In the genomic region with DNA sequence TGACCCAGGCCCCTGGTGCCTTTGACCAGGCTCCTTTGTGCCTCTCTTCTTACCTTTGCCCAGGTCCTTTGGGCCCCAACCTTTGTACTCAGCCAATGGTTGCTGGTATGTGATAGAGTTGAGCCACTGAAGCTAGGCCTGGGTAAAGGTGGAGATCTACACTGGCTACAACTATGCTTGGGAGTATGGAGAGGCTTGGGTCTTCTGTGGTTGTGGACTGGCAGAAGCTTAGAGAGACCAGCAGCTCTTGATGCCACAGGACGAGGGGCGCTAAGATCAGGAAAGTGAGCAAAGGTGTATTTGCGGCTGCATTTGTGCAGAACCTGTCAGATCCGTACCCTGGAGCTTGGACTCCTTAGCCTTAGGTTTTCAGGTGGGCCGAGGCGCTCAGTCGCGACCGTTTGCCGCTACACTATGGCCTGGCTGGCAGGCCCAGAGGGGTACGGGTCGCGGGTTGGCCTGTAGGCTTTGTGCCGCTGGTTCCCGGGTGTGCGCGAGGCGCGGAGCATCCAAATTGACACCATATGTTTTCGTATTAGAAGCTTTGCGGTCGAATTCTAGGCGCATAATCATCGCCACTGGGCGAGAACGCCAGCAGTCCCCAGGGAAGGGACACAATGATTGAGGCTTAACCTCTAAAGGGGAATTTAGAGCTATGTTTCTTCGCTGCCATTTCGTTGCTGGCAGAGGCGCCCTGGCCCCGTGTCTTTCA, we compare ENCODE assay signal across 9 mouse cellular contexts. TPM values are rescaled to one million over a fixed set of nuclear protein-coding genes. Genes with fewer than 3 reads are reported as not detected.
DNase-seq lines count a peak whose midpoint lies in the region; ATAC-seq and TF ChIP-seq lines count a peak whose summit lies in the region.
"Had no signal": no experiment of that assay in that cellular context is flagged by ENCODE, and none has a peak within 500 bp of the region (broad histone marks: within the 10 kb centered on the region; RNA-seq: fewer than 3 reads in every experiment).

No protein-coding gene starts in this region.

- peaks cover 53% of the 10 kb centered on the region for H3K36me3 ChIP-seq in G1E (replicated peaks)
- H3K36me3 ChIP-seq in forebrain, embryonic 16.5 days (ENCODE audit: control insufficient read depth, insufficient read depth) = no peaks in the 10 kb centered on the region
- H3K36me3 ChIP-seq in midbrain, embryonic 12.5 days = no peaks in the 10 kb centered on the region
- no peaks in the 10 kb centered on the region for H3K36me3 ChIP-seq in liver, postnatal 0 days (replicated peaks; ENCODE audit: insufficient read depth, low read length)

- H3K9me3 ChIP-seq in G1E (replicated peaks) = no peaks in the 10 kb centered on the region
- H3K9me3 ChIP-seq in forebrain, embryonic 16.5 days (ENCODE audit: control insufficient read depth, low read length) = no peaks in the 10 kb centered on the region
- H3K9me3 ChIP-seq in midbrain, embryonic 12.5 days = no peaks in the 10 kb centered on the region
- no peaks in the 10 kb centered on the region for H3K9me3 ChIP-seq in liver, postnatal 0 days (ENCODE audit: low read length)

- no peak for TF ChIP-seq CTCF in G1E (IDR thresholded peaks at IDR 0.05; ENCODE audit: low read depth, low read length)
- no peak for TF ChIP-seq CTCF in liver, postnatal 0 days (IDR thresholded peaks at IDR 0.05; ENCODE audit: low read depth)

- peak overlapping the region; percentile 41 for H3K4me2 ChIP-seq in forebrain, embryonic 16.5 days (ENCODE audit: low read length)
- peak overlapping the region; percentile 59 for H3K4me2 ChIP-seq in midbrain, embryonic 12.5 days (replicated peaks)
- no peak overlapping the region for H3K4me2 ChIP-seq in liver, postnatal 0 days (ENCODE audit: low read depth, low read length)

- 8% methylated on average over 30 of the region's 30 CpGs for WGBS in forebrain, embryonic 16.5 days
- under 1% methylated on average over 30 of the region's 30 CpGs for WGBS in midbrain, embryonic 12.5 days
- 3% methylated on average over 30 of the region's 30 CpGs for WGBS in liver, postnatal 0 days (ENCODE audit: insufficient replicate concordance)

- H3K4me3 ChIP-seq in G1E (ENCODE audit: low read depth, low read length) = peak overlapping the region; percentile 65; the same call in 1 of the 2 replicates
- H3K4me3 ChIP-seq in forebrain, embryonic 16.5 days (replicated peaks; ENCODE audit: low read length) = peak overlapping the region; percentile 33
- H3K4me3 ChIP-seq in midbrain, embryonic 12.5 days = peak overlapping the region; percentile 54
- no peak overlapping the region for H3K4me3 ChIP-seq in liver, postnatal 0 days (ENCODE audit: low read depth, low read length)
- H3K4me3 ChIP-seq: heart, adult 2 months had no signal

- H3K27me3 ChIP-seq in G1E (ENCODE audit: insufficient read depth, low read length) = no peaks in the 10 kb centered on the region
- H3K27me3 ChIP-seq in forebrain, embryonic 16.5 days (replicated peaks; ENCODE audit: control insufficient read depth, insufficient read depth, low read length) = peaks cover 26% of the 10 kb centered on the region
- H3K27me3 ChIP-seq in midbrain, embryonic 12.5 days = peaks cover 91% of the 10 kb centered on the region
- H3K27me3 ChIP-seq in liver, postnatal 0 days (ENCODE audit: insufficient read depth, low read length) = peaks cover 95% of the 10 kb centered on the region

- ATAC-seq in G1E (ENCODE audit: extremely low read depth, insufficient number of reproducible peaks, low FRiP score, poor library complexity, severe bottlenecking) = no peak
- ATAC-seq in forebrain, embryonic 16.5 days = peak; percentile 18; the same call in 1 of the 2 replicates
- ATAC-seq in midbrain, embryonic 12.5 days (ENCODE audit: low FRiP score, low read depth) = no peak
- ATAC-seq in liver, postnatal 0 days = no peak

- peaks cover 62% of the 10 kb centered on the region for H3K4me1 ChIP-seq in G1E (ENCODE audit: insufficient read depth, low read depth, low read length)
- peaks cover 48% of the 10 kb centered on the region for H3K4me1 ChIP-seq in forebrain, embryonic 16.5 days (replicated peaks; ENCODE audit: control insufficient read depth, insufficient read depth, low read length)
- H3K4me1 ChIP-seq in midbrain, embryonic 12.5 days = peaks cover 42% of the 10 kb centered on the region
- peaks cover 5% of the 10 kb centered on the region for H3K4me1 ChIP-seq in liver, postnatal 0 days (ENCODE audit: insufficient read depth)

- H3K9ac ChIP-seq in forebrain, embryonic 16.5 days (replicated peaks; ENCODE audit: low read depth, low read length) = peak overlapping the region; percentile 36
- H3K9ac ChIP-seq in midbrain, embryonic 12.5 days (replicated peaks) = peak overlapping the region; percentile 46; the same call in 1 of the 2 replicates
- no peak overlapping the region for H3K9ac ChIP-seq in liver, postnatal 0 days (replicated peaks)

- no peak for DNase-seq in G1E (ENCODE audit: low spot score)
- peak; percentile 67 for DNase-seq in cerebellum, adult 9-11 months
- DNase-seq in liver, postnatal 0 days = no peak
- DNase-seq in adrenal gland, adult 2 months = no peak
- DNase-seq in right cerebral cortex, postnatal 25 days = no peak
- DNase-seq: lung, postnatal 36 days had no signal

- peak overlapping the region; percentile 69 for H3K27ac ChIP-seq in forebrain, embryonic 16.5 days (ENCODE audit: low read length)
- peak overlapping the region; percentile 71 for H3K27ac ChIP-seq in midbrain, embryonic 12.5 days (replicated peaks)
- no peak overlapping the region for H3K27ac ChIP-seq in liver, postnatal 0 days (ENCODE audit: low read depth)
- H3K27ac ChIP-seq: heart, adult 2 months had no signal

- TF ChIP-seq EP300 in liver, postnatal 0 days (IDR thresholded peaks at IDR 0.05; ENCODE audit: low read depth) = no peak

RNA-seq across cellular contexts. Expression of a gene that starts 12.5 kb away (rescaled TPM):
- total RNA-seq in G1E (2014; fragmentation: Nextera tagmentation) (98.2 and 117 TPM in 2 replicates), G1E (2017) (67.3 and 71.0 TPM in 2 replicates)
- 36.4 and 37.9 TPM in 2 replicates for polyA plus RNA-seq in G1E (2012)
- polyA plus RNA-seq in forebrain, embryonic 16.5 days (2015; fragmentation: Nextera tagmentation; extraction: Ambion mirVana) = 39.9 and 42.2 TPM in 2 replicates
- 21.5 and 74.8 TPM in 2 replicates for polyA plus RNA-seq in midbrain, embryonic 12.5 days (2016; fragmentation: Nextera tagmentation; extraction: Ambion mirVana)
- not detected in 2 replicates for polyA plus RNA-seq in liver, postnatal 0 days (2015; fragmentation: Nextera tagmentation; extraction: Ambion mirVana)
- total RNA-seq in adrenal gland, adult 2 months (2021) = not detected
- not detected in 2 replicates for polyA plus RNA-seq in adrenal gland, adult 2 months (2012; rRNA removed)
- total RNA-seq: heart, adult 2 months had no signal
- polyA plus RNA-seq: heart, adult 2 months had no signal

Comparison
In these comparisons a context has a peak if more than half of its experiments do, and no peak if none do; other contexts are left out.
1. RNA of a gene that starts 12.5 kb away (polyA plus RNA-seq): 39.9 to 42.2 TPM in forebrain, embryonic 16.5 days, 36.4 to 37.9 TPM in G1E and 21.5 to 74.8 TPM in midbrain, embryonic 12.5 days; not detected in liver, postnatal 0 days and not detected in adrenal gland, adult 2 months; every median in the first group is over 10 times any median in the second.